Mouse (Mus musculus): ENCODE data around the gene Gm21985. TPM values are rescaled to one million over a fixed set of nuclear protein-coding genes. Genes with fewer than 3 reads are reported as not detected.

Gene Gm21985
- polyA plus RNA-seq, 1 experiment from 2014 or later = not detected

DNA sequence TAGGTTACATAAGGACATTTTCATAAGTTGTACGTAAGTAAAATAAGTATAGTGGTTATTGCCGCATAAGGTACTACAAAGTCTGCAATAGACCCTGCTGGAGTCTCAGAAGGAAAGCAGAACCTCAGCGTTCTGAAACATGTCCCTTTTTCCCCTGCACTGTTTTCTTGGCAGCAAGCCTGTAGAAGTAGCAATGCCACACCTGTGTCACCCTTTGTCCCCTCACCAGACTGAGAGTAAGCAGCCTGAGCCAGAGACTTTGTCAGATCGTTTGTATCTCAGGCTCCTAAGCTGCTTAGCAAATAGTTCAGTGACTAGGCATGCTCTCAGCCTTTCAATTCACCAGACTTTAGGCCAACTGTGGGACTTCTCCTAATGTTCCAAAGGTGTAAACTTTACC lies 20.9 kb downstream of the Gm21985 start:
- Histone ChIP-seq H3K27ac (no peak overlapping the region), H3K4me3 (replicated peaks) (no peak overlapping the region)
- no peak for DNase-seq

DNA sequence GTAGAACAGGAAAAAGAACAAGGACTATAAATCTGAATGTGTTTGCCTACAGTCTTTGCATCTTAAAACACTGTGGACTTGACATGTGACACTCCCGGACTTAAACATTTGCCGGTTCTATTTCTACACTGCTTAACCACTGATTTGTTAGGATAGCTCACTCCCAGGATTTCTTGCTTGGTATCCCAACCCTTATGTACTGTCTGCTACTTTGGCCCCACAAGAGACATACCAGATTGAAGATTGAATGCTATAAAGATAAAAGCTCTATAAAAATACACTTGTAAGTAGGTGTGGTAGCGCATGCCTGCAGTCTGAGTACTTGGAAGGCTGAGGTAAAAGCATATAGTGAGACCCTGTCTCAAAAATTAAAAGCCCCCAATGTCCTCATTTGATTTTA lies 23.4 kb downstream of the Gm21985 start:
- H3K4me3 ChIP-seq (replicated peaks) = no peak overlapping the region
- H3K27me3 ChIP-seq = no peaks in the 10 kb centered on the region
- ATAC-seq (ENCODE audit: low read depth) (no peak), DNase-seq (no peak)
- no peaks in the 10 kb centered on the region for H3K36me3 ChIP-seq
- peaks cover 20% of the 10 kb centered on the region for H3K4me1 ChIP-seq (replicated peaks)
- H3K9me3 ChIP-seq (replicated peaks) = no peaks in the 10 kb centered on the region
- H3K27ac ChIP-seq = no peak overlapping the region
- WGBS (ENCODE audit: insufficient replicate concordance) = 94% methylated on average over 3 of the region's 3 CpGs
- H3K4me2 ChIP-seq = no peak overlapping the region
- no peak overlapping the region for H3K9ac ChIP-seq

More for the DNA sequence above, 20.9 kb downstream of the Gm21985 start:
- ATAC-seq (ENCODE audit: low read depth) = no peak
- no peaks in the 10 kb centered on the region for H3K27me3 ChIP-seq
- no peaks in the 10 kb centered on the region for H3K9me3 ChIP-seq (replicated peaks)
- no peak overlapping the region for H3K9ac ChIP-seq
- no peak overlapping the region for H3K4me2 ChIP-seq
- 66% methylated on average over 4 of the region's 4 CpGs for whole genome bisulfite sequencing (ENCODE audit: insufficient replicate concordance)
- H3K4me1 ChIP-seq (replicated peaks) = peaks cover 32% of the 10 kb centered on the region
- H3K36me3 ChIP-seq = no peaks in the 10 kb centered on the region

DNA sequence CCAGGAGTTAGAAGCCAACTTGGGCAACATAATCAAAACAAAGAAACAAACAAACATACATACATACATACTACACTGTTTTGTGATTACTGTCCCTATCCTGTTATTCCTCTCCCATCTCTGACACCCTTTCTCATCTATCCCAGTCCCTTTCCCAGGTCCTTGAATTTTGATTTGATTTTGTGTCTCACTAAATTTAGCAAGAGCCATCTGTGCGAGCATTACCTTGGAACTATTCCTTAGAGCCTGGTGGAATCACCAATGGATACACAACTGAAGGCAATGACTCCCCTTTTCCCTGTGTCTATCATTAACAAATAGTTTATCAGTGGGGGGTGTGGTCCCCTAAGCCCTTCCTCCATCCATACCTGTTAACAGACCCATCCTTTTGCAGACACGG lies 26.7 kb downstream of the Gm21985 start:
- Histone ChIP-seq H3K9ac (no peak overlapping the region), H3K27me3 (no peaks in the 10 kb centered on the region), H3K36me3 (peaks cover 6% of the 10 kb centered on the region; the same call in 1 of the 2 replicates), H3K4me2 (no peak overlapping the region), H3K4me3 (replicated peaks) (no peak overlapping the region), H3K27ac (no peak overlapping the region), H3K9me3 (replicated peaks) (no peaks in the 10 kb centered on the region), H3K4me1 (replicated peaks) (0 out of 2 replicates have a peak, but pooled peaks cover 9% of the 10 kb centered on the region)
- WGBS (ENCODE audit: insufficient replicate concordance) = 71% methylated on average over 2 of the region's 2 CpGs
- no peak for ATAC-seq (ENCODE audit: low read depth)
- DNase-seq = no peak

DNA sequence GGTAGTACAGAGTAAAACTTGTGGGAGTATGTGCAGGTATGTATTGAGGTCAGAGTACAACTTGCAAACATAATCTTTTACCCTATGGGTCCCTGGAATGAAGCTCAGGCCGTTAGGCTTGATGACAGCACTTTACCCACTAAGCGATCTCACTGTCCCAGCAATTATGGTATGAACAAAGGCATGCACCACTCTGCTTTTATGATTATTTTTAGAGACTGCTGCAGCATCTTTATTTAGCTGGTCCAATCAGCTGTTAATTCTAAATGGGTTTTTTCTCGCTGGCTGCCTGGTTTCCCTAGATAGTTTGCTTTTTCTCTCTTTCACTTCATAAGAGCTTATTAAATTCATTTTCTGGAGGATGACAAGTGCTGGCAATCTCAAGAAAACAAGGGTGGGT lies 30.1 kb downstream of the Gm21985 start:
- no peaks in the 10 kb centered on the region for H3K9me3 ChIP-seq (replicated peaks)
- no peak overlapping the region for H3K4me2 ChIP-seq
- WGBS (ENCODE audit: insufficient replicate concordance) = 77% methylated on average over 3 of the region's 3 CpGs
- DNase-seq (no peak), ATAC-seq (ENCODE audit: low read depth) (no peak)
- no peak overlapping the region for H3K27ac ChIP-seq
- no peaks in the 10 kb centered on the region for H3K27me3 ChIP-seq
- H3K4me1 ChIP-seq (replicated peaks) = 0 out of 2 replicates have a peak, but pooled peaks cover 9% of the 10 kb centered on the region
- no peak overlapping the region for H3K4me3 ChIP-seq (replicated peaks)
- H3K9ac ChIP-seq = no peak overlapping the region
- peaks cover 6% of the 10 kb centered on the region; the same call in 1 of the 2 replicates for H3K36me3 ChIP-seq

DNA sequence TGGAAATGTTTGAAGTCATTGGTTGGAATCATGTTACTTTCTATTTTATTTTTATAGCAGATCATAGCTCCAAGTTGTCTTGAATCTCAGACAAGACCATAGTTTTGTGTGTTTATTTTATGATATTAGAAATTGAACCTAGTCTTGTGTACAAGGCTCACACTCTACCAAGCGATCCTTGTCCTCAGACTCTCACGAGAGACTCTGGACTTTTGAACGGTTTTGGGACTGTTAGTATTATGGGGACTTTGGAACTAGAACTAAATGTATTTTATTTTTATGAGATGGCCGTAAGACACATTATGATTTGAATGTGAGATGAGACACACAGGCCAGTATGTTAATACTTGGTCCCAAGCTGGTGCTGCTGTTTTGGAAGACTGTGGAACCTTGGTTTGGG lies 32.1 kb downstream of the Gm21985 start:
- Histone ChIP-seq H3K9ac (no peak overlapping the region), H3K27ac (no peak overlapping the region), H3K27me3 (no peaks in the 10 kb centered on the region), H3K9me3 (replicated peaks) (no peaks in the 10 kb centered on the region), H3K36me3 (peaks cover 6% of the 10 kb centered on the region; the same call in 1 of the 2 replicates), H3K4me1 (replicated peaks) (0 out of 2 replicates have a peak, but pooled peaks cover 5% of the 10 kb centered on the region), H3K4me2 (no peak overlapping the region), H3K4me3 (replicated peaks) (no peak overlapping the region)
- ATAC-seq (ENCODE audit: low read depth) = no peak
- 82% methylated on average over 4 of the region's 4 CpGs for WGBS (ENCODE audit: insufficient replicate concordance)
- DNase-seq = no peak

DNA sequence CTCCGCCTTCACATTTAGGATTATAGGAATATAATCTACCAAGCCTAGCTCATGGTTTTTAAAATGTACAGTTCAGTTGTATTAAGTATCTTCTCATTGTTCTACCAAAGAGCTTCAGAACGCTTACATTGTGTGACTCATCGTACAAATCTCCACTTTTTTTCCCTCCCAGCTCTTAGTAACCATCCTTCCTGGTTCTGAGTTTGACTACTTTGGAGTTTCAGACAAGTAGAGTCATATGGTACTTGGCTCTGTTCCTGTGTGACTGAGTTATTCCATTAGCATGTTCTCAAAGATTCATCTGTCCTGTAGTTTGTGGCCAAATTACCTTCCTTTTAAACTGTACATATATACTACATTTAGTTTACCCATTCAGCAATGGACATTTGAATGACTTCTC lies 42.6 kb downstream of the Gm21985 start:
- no peak overlapping the region for H3K27ac ChIP-seq
- H3K4me1 ChIP-seq (replicated peaks) = peaks cover 6% of the 10 kb centered on the region
- no peak overlapping the region for H3K9ac ChIP-seq
- WGBS (ENCODE audit: insufficient replicate concordance) = 76% methylated on average over 3 of the region's 3 CpGs
- H3K27me3 ChIP-seq = no peaks in the 10 kb centered on the region
- H3K4me3 ChIP-seq (replicated peaks) = no peak overlapping the region
- no peak overlapping the region for H3K4me2 ChIP-seq
- ATAC-seq (ENCODE audit: low read depth) (no peak), DNase-seq (no peak)
- no peaks in the 10 kb centered on the region for H3K9me3 ChIP-seq (replicated peaks)
- H3K36me3 ChIP-seq = no peaks in the 10 kb centered on the region

DNA sequence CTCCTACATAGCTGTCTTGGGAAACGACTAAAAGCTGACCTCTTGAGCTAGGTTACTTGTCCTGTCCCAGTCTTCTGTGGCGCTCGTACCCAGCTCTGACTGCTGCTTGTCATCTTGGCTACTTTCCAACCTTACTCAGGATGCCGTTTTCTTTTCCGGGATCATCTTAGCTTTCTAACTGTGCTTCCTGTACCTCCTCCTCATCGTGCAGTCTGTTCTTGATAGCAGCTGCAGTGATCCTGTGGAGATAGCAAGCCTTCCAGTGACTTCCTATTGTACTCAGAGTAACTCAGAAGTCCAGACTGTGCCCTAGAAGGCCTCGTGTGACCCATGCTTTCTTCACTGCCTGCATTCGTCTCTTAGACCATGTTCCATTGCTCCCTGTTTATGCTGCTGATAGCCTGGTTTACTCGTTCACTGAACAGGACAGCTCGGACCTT lies 43.1 kb downstream of the Gm21985 start:
- Histone ChIP-seq H3K27ac (peak overlapping the region; percentile 5; the same call in 1 of the 2 replicates), H3K9me3 (replicated peaks) (no peaks in the 10 kb centered on the region), H3K4me1 (replicated peaks) (peaks cover 6% of the 10 kb centered on the region), H3K4me2 (peak overlapping the region; percentile 21; the same call in 1 of the 2 replicates), H3K27me3 (no peaks in the 10 kb centered on the region), H3K36me3 (no peaks in the 10 kb centered on the region), H3K9ac (no peak overlapping the region), H3K4me3 (replicated peaks) (no peak overlapping the region)
- peak; percentile 66 for ATAC-seq (ENCODE audit: low read depth)
- no peak for DNase-seq
- WGBS (ENCODE audit: insufficient replicate concordance) = 17% methylated on average over 10 of the region's 10 CpGs

DNA sequence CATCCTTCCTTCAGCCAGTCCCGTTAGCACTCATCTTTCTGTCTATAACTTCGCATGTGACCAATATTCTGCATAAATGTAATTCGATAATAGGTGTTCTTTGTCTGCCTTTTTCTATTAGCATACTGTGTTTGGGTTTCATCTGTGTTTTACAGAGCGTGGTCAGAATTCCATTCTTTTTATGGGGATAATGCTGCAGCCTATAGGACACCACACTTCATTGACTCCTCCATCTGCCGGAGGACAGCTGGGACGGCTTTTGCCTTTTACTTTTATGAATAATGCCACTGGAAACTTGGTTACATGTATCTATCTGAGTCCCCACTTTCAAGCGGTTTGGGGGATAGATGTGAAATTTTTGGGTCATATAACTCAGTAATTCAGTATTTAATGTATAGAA lies 49.5 kb downstream of the Gm21985 start:
- WGBS (ENCODE audit: insufficient replicate concordance) = 79% methylated on average over 7 of the region's 7 CpGs
- no peak for DNase-seq
- H3K4me3 ChIP-seq (replicated peaks) = no peak overlapping the region
- H3K36me3 ChIP-seq = no peaks in the 10 kb centered on the region
- H3K27ac ChIP-seq = no peak overlapping the region
- no peak overlapping the region for H3K9ac ChIP-seq
- H3K4me1 ChIP-seq (replicated peaks) = no peaks in the 10 kb centered on the region
- no peaks in the 10 kb centered on the region for H3K27me3 ChIP-seq
- ATAC-seq (ENCODE audit: low read depth) = no peak
- no peaks in the 10 kb centered on the region for H3K9me3 ChIP-seq (replicated peaks)
- H3K4me2 ChIP-seq = no peak overlapping the region

DNA sequence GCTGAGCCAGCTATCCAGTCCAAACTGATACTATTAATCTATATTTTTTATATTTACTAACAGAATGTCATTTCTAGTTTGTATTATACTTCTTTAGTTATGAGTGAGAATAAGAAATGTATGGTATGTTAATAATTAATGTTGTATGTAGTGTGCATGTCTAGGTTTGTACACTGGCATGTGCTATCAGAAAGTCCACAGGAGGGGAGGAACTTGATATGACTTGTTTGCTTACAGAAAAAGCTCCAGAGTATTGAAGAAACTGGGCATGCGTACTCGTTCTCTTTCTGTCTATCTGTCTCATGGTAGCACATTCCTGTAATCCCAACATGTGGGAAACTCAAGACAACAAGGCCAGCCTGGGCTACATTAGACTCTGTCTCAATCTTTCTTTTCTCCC lies 52.1 kb downstream of the Gm21985 start:
- H3K4me2 ChIP-seq = no peak overlapping the region
- DNase-seq (no peak), ATAC-seq (ENCODE audit: low read depth) (no peak)
- no peak overlapping the region for H3K4me3 ChIP-seq (replicated peaks)
- H3K9me3 ChIP-seq (replicated peaks) = no peaks in the 10 kb centered on the region
- no peaks in the 10 kb centered on the region for H3K4me1 ChIP-seq (replicated peaks)
- WGBS (ENCODE audit: insufficient replicate concordance) = 67% methylated on average over 2 of the region's 2 CpGs
- no peak overlapping the region for H3K27ac ChIP-seq
- H3K36me3 ChIP-seq = no peaks in the 10 kb centered on the region
- H3K9ac ChIP-seq = no peak overlapping the region
- no peaks in the 10 kb centered on the region for H3K27me3 ChIP-seq

DNA sequence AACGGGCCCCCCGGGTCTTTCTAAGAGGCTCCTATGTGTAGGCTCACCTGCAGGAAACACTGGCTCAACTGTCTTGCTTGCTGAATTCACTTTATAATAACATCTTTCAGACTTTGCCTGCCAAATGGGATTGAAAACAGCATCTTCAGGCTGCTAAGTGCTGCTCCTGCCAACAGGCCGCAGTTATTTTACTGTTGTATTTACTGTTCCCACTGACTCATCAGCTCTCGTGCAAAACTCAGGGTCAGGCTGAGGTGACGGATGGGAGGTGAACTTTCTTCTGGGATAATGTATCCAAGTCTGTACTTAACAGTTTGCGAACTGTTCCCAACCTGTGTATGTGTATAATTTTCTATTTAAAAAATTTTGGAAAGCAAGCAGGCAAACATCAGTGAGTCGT lies 52.8 kb downstream of the Gm21985 start:
- H3K36me3 ChIP-seq = no peaks in the 10 kb centered on the region
- WGBS (ENCODE audit: insufficient replicate concordance) = 82% methylated on average over 7 of the region's 7 CpGs
- H3K9ac ChIP-seq = no peak overlapping the region
- no peak overlapping the region for H3K27ac ChIP-seq
- DNase-seq (no peak), ATAC-seq (ENCODE audit: low read depth) (no peak)
- no peak overlapping the region for H3K4me2 ChIP-seq
- no peak overlapping the region for H3K4me3 ChIP-seq (replicated peaks)
- no peaks in the 10 kb centered on the region for H3K27me3 ChIP-seq
- H3K4me1 ChIP-seq (replicated peaks) = no peaks in the 10 kb centered on the region
- no peaks in the 10 kb centered on the region for H3K9me3 ChIP-seq (replicated peaks)

DNA sequence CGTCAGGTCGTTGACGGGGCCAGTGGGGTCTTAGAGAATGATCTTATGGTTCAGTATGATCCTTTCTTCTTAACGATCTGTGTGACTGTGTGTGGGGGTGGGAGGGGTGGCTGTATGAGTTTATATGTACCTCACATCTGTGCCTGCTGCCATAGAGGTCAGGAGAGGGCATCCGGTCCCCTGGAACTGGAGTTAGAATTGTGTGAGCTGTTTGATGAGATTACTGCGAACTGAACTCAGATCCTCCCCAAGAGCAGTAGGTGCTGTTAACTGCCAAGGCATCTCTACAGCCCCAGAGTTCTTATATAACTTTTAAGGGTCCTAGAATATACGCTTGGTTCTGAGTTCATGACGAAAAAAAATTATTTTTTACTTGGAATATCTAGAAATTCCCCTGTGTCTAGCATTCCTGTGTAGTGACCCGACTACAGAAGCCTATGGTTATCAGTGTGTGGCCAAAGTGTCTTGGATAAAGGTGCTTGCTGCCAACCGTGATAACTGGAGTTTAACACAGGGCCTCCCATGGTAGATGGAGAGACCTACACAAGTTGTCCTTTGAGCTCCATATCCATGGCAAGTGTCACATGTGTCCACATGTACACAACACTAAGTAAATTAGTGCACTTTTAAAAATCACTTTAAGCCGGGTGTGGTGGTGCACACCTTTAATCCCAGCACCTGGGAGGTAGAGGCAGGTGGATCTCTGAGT lies 62.1 kb downstream of the Gm21985 start:
- Histone ChIP-seq H3K4me2 (peak overlapping the region; percentile 24), H3K9ac (peak overlapping the region; percentile 13; the same call in 1 of the 2 replicates), H3K27me3 (no peaks in the 10 kb centered on the region), H3K4me1 (replicated peaks) (peaks cover 43% of the 10 kb centered on the region), H3K27ac (peak overlapping the region; percentile 53), H3K4me3 (replicated peaks) (no peak overlapping the region), H3K36me3 (no peaks in the 10 kb centered on the region), H3K9me3 (replicated peaks) (no peaks in the 10 kb centered on the region)
- ATAC-seq (ENCODE audit: low read depth) = peak; percentile 93
- peak; percentile 72 for DNase-seq
- 60% methylated on average over 11 of the region's 11 CpGs for WGBS (ENCODE audit: insufficient replicate concordance)

Measured in liver, embryonic 13.5 days (tissue).